Mouse (Mus musculus): ENCODE measurements around the gene Ubash3b.
A peak's percentile ranks its signal among the peaks of the same experiment; 100 is the strongest.

Ubash3b gene

DNA sequence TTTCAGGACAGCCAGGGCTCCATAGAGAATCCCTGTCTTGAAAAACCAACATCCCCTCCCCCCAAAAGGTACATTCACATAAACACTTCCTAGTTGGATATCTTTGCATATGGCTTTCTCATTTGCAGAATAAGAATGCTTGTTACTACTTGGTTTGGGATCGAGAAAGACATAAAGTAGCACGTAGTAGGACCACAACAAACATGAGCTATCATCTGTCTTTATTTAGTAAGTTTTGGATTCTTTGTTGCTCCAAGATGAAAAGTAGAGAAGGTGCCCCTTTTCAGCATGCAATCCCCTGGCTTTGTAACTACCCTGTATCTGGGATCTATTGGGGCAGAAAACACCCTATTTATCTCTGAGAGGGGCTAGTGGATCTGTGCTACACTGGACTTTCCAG is 25.2 kb downstream of the Ubash3b start:
- no peak for DNase-seq (ENCODE audit: low spot score in 2 of 2)

DNA sequence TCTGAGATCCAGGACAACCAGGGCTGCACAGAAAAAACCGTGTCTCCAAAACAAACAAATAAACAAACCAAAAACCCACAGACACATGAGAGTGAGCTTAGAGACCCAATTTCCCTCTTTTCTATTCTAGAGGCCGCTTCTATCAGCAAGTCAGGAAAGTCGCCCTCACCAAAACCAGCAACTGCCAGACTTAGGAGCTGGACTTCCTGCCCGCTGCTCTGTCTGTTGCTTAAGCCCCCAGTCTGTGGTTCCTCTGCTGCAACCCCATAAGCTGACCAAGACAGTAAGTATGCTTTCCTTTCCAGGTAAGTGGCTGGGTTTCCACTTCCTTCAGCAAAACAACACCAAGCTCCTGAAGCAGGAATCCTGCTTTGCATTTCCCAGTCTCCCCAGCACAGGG is 26.6 kb downstream of the Ubash3b start:
- no peak for DNase-seq (ENCODE audit: low spot score in 2 of 2)

DNA sequence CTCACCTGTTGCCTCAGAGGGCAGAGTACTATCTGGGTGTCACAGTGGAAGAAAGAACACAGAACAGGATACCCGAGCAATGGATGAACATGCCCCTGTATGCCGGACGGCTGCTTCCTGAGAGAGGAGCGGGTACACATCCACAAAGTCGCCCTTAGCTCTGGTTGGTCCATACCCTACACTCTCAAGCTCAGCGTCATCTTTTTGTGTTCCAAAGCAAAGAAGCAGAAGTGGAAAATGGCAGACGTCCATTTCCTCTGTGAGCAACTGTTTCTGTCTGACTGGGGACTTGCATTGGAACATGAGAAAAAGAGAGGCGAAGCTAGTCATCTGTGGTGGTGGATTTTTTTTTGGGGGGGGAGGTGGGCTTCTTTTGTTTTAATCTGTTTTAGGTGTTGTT is 30.9 kb downstream of the Ubash3b start:
- no peak for DNase-seq (ENCODE audit: low spot score in 2 of 2)

DNA sequence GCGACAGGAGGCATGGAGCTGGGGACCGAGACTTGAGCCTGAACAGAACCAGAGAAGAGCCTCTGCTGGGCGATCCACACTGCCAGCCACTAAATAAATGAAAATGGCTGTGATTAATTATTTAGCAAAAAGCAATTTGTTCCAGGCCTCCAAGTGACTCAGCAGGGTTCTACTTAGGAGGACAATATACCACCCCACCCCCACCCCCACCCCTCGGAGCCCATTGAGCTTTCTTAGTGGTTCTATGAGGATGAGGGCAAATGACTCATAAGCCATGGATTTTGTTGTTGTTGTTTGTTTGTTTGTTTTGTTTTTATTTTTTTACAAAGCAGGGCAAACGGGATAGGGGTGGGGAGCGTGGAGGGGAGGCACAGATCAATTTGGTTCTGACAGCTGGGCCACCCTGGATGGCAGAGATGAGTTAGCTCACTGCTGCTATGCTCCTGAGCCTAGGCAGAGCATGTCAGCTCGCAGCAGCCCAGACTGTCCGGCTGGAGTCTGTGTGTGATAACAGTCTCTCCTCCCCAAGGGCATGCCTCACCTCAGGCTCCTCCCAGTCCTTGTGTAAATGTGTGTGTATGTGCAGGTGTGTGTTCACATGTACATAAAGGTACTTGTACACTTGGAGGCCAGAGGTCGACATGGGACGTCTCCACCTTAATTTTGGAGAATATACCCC is 31.6 kb downstream of the Ubash3b start:
- no peak for DNase-seq (ENCODE audit: low spot score in 2 of 2)

DNA sequence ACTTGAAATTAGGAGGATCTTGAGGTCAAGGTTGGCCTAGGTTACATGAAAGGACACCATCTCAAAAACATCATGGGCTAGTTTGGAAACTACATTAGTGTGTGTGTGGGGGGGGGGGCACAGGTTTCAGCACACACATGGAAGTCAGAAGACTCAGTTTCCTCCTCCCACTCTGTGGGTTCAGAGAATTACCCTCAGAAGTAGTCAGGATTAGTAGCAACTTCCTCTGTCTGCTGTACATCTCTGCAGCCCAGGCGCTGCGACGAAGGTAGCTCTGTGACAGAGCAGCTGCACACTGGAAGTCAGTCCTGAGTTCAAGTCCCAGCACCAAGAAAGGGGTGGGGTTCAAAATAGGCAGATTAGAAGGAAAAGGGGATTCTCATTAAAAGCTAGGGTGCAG is 32.2 kb downstream of the Ubash3b start:
- no peak for DNase-seq (ENCODE audit: low spot score in 2 of 2)

DNA sequence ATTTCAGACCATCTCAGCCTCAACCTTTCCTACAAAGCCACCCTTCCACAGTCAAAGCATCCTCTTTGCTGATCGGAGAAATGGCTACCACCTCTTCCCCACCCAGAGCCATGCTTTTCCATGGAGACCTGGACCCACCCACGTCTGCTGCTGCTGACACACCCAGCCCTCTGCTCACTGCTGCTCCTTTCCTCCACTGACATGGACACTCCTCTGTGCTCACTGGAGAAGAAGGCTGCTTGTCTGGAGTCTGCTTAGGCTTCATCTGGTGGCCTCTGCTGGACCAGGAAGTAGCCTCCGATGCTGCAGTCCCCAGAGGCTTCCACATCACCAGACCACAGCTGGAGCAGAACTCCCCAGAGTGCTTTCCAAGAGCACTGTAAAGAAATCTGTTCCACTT is 34.8 kb downstream of the Ubash3b start:
- no peak for DNase-seq (ENCODE audit: low spot score in 2 of 2)

DNA sequence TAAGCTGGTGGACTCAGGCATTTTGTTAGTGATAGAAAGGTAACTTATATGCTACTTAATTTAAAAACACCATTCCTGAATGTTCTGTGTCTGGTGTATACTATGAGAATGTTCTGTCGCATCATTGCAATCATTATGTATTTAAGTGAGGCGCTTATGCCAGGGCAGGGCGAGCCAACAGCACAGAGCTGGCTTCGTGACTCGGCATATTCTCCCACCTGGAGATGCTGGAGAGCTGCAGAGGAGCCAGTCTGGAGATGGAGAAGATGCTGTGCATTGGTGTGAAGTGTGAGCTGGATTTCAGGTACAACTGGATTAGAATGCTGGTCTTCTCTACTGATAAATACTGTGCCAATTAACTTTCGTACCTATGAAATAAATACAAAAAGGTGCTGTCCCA is 37.2 kb downstream of the Ubash3b start:
- DNase-seq (ENCODE audit: low spot score in 2 of 2) = no peak

DNA sequence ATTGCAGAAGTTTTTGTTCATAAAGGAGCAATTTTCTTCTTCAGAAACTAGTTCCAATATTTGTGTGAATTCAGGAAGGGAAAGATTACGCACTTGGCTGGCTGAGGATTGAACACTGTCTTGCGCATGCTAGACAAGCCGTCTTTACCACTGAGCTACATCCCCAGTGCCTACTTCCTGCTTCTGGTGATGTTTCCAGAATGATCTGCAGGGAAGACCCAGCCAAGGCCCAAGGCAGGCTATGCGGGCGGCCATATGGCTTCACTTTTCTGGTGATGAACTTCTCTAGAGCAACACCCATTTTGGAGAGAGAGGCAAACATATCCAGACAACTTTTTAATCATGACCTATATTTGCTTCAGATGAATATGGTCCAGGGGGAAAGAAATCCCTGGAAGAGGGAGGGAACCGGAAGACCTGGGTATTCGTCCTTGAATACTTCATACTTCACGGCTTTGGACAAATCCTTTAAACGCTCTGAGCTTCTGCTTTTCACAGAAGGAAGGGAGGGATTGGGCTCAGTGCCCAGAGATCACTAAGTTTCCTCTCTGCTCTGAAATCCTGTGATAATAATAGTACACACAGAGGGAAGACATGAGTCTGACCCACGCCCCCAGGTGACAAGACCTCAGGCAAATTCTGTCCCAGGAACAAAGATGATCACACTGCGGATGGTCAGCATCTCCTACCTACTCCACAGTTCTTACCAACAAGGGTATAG is 38.9 kb downstream of the Ubash3b start:
- DNase-seq (ENCODE audit: low spot score in 2 of 2) = peak in 1 of 2 experiments; percentile 35

DNA sequence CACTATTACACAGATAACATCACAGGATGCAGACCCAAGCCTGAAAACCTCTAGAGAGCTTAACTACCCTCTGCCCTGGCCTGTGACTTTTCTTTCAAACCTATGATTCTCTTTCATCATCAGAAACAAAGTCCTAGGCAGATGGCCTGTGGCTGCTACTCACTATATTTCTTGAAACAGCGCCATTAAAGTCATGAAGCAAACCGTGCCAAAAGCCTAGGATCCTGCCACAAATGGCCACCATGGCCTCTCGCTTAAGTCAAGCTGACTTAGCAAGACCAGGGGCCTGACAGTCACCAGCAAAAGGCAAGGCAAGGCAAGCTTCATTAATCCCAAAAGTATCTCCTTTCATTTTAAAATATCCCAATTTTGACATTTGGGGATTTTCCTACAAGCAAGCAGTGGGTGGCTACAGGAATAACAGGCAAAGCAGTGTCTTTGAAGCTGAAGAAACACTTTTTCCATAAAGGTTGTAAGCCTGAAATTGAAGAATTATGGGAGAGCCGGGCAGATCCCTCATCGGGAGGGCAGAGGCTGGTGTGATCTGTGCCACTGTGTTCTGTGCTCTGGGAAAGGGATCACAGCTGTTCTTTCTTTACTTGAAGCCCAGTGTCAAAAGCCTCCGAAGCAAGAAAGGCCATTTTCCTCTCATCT is 39.7 kb downstream of the Ubash3b start:
- DNase-seq (ENCODE audit: low spot score in 2 of 2) = no peak

DNA sequence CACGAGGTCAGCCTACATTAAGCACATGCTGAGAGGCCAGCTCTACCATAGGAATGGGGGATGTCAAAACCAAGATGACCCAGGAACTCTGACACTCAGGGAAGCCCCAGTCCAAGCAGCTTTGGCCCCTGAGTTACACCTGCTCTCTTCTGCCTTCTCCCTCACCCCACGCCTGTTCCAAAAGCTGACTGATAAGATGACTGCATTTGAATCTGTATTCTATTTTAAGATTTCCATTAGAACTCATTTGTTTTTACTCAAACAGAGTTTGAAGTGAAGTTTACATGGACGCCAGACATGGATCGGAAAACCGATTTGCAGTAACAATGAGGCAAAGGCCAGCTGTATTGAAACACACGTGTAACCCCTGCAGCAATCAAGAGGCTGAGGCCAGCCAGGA is 41.5 kb downstream of the Ubash3b start:
- DNase-seq (ENCODE audit: low spot score in 2 of 2) = no peak

DNA sequence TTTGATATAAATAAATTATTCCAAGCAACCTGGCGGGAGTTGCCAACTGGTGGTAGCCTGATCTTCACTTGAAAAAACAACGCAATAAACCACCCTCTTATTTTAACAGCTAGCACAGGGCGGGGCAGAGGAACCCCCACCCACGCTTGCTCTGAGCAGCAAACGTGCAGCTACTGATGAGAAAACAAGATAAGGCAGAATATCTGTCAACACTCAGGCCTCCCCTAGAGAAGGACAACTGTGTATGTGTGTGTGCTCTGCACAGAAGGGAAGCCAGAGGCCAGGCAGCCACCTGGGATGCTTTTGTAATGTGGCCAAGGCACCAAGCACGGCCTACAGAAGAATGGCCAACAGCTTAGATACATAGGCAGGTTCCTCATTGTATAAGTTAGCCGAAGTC is 43.4 kb downstream of the Ubash3b start:
- DNase-seq (ENCODE audit: low spot score in 2 of 2) = peak in 1 of 2 experiments; percentile 34

DNA sequence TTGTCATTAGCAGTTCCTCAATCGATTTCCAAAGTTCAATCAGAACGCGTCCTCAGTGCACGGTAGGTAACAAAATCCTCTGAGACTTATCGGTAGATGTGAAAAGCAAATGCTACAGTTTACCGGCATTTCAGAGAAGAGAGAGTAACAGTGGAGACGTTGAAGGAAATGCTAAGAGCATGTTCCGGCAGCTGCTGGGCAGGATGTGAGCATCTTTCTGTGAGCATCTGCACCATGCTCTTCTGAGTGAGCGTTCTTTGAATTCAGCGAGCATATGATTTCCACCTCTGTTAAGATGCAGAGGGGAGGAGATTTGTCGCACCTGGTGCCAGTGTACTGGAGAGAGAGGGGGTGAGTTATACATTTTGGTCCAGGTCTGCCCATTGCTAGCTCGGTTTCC is 45.4 kb downstream of the Ubash3b start:
- DNase-seq (ENCODE audit: low spot score in 2 of 2) = no peak

DNA sequence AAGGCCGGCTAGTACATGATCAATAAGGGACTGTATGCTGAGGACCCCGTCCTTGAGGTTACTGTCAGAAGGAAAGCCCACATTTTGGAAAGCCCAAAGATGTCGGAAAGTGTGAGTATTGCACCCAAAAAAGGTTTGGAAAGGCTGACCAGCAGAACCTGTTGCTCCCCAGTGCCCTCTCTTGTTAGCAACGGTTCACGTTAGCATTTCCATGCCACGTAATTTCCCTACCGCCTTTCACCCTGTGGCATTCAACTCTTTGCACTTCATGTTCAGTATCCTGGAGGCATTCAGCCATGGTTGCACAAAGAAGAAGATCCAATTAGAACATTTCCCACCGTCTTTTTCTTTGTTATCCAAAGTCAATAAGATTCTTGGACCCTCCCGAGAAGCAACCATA is 47.1 kb downstream of the Ubash3b start:
- DNase-seq (ENCODE audit: low spot score in 2 of 2) = no peak

DNA sequence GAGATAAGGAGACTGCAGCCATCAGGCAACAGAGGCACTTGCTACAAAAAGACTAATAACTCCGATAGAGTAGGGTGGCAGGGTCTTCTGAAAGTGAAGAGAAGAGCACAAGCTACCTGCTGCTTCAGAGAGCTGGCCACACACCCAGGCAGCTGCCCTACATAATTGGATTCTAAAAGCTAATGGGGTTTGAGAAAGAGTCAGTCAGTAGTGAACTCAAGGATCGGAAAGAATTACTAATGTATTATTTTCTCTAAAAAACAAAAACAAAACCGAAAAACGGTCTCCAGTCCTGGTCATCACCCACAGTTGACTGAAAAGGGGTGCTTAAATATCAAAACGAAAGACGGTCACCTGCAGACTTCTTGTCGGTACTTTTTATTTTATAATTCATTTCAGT is 51.7 kb downstream of the Ubash3b start:
- no peak for DNase-seq (ENCODE audit: low spot score in 2 of 2)

DNA sequence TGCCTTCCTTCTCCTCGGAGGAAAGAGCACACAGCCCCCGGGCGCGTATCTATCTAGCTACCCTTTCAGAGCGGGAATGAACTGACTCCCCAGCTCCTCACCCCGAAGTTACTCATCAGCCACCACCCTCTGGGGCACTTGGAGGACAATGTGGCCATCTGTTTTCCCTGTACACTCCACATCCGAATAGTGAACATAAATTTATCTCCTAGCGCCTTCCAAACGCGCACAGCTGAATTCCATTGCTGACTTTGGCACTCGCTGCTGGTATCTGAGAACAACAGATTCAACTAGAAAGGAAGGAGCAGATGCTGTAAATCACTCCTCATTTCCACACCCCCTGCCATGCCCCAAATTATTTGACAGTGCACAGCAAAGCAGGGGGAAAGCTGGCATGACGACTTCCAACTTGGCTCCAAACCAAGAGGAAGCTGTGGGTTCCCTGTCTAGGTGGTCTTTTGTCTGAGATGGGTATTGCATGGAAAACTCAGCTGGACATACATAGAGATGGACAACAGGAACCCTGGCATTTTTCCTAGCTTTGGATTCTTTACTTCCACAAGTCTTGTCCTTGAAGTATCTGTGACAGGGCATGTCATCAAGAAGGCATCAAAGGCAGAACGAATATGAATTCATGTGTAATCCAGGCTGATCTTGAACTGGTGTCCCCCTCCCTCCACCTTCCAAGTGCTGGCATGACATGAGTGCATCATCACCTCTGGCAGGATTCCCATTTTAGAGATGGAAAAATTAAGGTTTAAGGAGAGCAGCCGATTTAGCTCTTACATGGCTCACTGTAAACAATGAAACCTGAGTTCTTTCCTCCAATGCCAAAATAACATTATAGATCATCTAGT is 52.9 kb downstream of the Ubash3b start:
- peak; percentile 39 to 49 for DNase-seq (ENCODE audit: low spot score in 2 of 2)

DNA sequence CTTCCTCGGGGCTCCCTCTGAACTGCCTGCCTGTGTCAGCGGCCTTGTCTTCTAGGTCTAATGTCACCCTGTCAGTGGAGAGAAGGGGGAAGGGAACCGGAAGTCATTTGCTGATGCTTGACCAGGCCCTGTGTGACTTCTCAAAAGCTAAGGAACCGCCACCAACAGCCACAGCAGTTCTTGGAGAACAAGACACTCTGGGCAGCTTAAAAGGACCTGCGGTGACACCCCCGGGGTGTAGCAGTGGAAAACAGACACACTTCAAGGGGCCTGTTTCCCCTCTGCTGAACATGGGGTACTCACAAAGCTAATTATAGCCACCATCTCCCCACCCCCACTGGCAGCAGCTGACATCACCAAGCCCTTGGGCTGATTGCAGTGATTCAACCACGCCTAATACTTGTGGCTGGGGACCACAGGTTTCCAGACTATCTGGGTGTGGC is 56.3 kb downstream of the Ubash3b start:
- no peak for DNase-seq (ENCODE audit: low spot score in 2 of 2)

DNA sequence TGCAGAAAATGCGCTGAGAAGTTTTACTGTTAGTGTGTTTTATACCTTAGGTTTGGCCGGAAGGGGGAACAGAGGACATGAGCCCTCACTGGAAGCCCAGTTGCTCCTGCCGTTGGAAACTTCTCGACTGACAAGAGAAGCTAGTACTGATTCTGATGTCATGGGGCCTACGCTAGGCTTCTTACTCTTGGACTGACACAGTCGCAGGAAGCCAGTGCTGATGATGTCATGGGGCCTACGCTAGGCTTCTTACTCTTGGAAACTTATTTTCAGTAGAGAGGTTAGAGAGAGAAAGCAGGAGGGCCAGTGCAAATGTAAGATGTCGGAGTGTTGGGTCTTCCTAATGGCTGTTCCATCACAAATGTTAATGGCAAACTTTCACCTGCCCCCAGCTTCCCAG is 57.8 kb downstream of the Ubash3b start:
- DNase-seq (ENCODE audit: low spot score in 2 of 2) = no peak

DNA sequence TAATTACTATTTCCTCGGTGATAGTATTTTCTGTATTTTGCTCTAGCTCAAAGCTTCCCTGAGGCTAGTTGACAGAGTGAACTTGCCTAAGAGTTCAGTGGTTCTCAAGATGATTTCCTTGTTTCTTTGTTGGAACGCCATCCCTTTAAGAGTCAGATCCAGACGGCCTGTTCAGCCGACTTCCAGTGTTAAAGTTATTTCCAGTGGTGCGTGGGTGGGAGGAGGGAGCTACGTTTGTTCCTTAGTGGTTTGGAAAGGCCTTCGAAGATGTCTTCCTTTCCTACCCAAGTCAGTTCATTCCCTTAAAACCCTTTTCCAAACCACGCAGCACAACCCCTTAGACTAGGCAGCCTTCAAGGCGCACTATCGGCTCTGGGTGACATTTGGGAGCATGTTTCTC is 58.9 kb downstream of the Ubash3b start:
- no peak for DNase-seq (ENCODE audit: low spot score in 2 of 2)

DNA sequence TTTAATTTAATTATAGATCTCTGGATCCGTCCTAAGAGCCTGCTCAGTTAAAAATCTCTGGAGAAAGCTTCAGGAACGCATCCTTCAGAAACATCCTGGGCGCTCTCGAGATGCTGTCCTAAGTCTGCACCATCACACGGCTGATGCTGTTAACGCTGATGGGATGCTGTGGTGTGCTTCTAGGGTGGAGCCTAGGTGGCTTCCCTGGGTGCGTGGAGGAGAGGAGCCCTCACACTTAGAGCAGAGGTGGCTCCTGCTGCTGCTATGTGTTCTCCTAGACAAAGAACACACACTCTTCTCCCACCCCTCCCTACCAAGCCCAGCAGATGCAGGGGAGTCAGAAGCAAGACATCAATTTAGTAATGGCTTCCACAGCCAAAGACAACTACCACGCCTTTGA is 61.6 kb downstream of the Ubash3b start:
- no peak for DNase-seq (ENCODE audit: low spot score in 2 of 2)

DNA sequence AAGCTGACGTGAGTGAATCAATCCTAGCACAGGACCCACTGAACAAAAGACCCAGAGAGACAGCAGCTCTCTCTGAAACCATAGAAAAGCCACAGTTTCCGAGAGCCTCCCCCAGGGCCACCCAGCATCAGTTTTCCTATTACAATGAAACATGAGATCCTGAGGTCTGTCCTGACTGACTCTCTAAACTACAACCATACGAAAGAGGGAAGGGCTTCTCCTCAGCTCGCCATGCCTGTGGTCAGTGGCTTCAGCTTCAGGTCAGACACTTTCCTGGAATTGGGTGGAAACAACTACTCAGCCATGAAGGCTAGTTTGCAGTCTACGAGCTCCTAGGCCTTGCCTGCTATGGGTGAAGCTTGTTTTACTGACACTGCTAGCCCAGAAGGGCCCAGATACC is 62.4 kb downstream of the Ubash3b start:
- no peak for DNase-seq (ENCODE audit: low spot score in 2 of 2)

DNA sequence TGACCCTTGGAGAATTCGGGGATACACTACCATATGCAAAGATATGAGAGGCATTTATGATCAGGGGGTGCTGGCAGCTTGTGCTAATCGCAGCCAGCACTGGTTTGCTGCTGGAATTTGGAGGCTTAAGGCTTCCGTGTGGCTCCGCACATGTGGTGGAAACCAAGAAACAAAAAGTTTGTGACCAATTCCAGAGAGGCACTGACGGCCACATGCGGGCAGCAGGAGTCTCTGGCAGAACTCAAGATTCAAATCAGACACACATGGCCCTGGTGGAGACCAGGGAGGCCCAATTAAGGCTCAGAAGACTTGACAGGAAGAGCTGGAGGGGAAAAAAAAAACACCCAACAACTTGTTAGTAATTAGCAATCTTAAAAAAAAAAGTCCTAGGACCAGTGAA is 63.4 kb downstream of the Ubash3b start:
- DNase-seq (ENCODE audit: low spot score in 2 of 2) = no peak

DNA sequence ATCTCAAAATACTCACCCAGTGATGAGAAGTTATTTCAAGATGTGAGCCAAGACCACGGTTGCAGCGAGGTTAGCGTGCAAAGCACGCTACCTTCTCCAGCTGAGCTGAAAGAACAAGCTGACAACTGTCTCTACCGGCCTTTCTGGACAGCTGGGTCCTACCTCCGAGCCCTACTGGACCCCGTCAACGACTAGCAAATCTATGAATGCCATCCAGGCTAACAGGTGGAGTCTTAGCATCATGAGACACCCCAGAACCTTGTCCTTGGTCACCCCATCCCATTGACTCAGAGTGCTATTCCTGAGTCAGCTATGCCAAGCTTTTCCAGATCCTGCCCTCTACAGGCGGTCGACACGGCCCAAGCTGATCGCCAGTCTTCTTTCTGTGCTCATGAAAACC is 69.5 kb downstream of the Ubash3b start:
- DNase-seq (ENCODE audit: low spot score in 2 of 2) = no peak
